Mouse (Mus musculus) right cerebral cortex, postnatal 4 days (tissue): Measurements from ENCODE around the gene Sgf29.

Source experiments
- DNase-seq: peaks from one replicate; pipeline ENCODE4 v3.0.0-alpha.2; 2022

Gene Sgf29

DNA sequence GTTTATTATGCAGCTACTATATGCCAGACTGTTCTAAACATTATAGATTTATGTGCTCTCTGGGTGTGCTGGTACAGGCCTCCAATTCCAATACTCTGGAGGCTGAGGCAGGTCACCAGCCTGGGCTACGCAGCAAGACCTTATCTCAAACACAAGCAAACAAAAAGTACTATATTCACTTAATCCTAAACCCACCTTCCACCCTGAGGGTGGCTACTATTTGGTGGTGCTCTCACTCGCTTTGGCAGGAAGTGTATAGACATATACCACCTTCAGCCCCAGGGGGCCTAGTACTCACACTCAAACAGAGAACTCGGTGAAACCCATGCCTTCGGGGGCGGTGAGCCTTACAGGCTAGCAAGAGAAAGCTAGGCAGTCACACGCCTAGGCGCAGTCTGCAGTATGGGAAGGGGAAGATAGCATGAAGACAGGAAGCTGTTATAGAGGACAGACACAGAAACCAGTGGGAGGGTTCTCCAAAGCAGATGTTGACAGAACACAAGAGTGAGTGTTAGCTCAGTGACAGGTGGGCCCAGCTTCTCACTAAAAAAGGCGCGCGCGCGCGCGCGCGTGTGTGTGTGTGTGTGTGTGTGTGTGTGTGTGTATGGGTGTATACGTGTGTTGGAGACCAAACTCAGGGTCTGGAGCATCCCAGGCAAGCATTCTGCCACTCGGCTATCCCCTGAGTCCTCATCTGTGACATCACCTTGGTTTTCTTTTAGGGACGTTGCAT is 58.5 kb downstream of the Sgf29 start, which contains the start of gene Coro1a:
Gene Coro1a (minus strand): TSS at position 346 of the 733 bp plus-strand sequence.
- no peak for DNase-seq

DNA sequence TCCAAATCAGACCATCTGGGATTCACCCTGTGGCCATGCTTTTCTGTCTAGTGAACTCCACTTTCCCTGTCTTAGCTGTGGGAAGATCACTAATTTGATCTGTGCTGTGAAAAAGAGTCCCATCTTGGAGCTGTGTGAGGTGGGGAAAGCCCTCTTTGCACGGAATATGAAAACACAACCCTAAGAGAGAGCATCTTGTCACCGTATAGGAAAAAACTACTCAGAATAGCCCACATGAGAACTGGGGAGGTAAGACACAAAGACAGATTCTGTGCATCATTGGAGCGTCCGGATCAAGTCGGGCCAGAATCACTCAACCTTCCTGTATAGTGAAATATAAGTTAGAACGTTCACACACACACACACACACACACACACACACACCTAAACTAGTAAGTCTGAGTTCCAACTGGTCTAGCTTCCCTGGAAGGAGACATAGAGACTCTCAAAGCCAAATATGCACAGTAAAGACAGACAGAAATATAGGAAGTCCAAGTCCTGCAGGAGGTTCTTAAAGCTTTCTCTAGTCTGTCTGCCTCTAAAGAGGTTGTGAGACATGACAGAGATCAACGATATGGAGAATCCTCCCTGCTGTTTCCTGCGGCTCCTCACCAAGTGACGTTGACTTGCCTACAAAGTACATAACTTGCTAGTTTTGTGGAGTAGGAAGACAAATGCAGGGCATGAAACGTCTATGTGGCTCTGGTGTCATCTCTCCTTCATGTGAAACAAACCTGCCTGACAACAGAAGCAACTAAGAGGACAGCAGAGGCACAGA is 59.3 kb downstream of the Sgf29 start:
- no peak for DNase-seq

DNA sequence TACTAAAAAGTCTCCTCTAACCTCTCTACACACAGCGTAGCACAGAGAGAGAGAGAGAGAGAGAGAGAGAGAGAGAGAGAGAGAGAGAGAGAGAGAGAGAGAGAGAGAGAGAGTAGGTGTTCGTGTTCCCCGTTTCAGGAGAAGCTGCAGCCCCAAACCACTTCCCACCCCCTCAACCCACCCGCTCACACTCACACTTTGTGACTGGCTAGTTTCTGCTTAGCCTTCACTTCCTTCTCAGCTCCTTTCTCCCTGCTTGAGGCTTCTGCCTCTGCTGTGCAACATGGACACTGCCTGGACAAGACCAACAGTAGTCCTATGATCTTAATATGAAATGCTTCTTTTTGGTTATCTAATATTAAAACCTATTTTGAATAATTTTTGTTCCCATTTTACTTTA is 61.2 kb downstream of the Sgf29 start:
- no peak for DNase-seq

DNA sequence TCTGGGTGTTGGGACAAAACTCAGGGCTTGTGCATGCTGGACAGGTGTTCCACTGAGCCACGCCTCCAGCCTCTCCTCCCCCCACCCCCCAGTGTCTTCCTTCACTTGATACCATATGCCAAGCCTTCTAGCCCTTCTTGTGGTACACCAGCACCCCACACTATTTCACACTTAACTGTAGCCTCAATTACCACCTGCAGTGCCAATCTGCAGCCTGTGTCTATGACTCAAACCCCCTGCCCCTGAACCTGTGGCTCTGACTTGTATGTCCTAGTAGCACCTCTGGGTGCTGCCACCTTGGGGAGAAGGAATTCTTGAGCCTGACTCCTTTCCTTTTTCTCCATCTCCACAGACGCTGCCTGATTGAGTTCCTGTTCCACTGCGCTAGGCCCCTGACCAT is 62.8 kb downstream of the Sgf29 start:
- DNase-seq: no peak

DNA sequence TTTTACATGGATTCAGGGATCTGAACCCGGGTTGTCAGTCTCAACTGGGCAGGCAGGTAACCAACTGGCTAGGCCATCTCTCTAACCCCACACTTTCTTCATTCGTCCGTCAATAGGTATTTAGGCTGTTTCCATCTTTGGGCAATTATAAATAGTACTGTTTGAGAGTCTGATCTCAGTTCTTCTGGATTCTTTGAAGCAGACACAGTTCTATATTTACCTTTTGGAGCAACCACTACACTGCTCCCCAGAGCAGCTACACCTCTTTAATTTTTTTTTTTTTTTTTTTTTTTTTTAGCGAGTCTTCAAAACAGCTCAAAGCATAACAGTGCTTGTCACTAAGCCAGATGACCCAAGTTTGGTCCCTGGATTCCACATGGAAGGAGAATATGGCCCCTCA is 66.6 kb downstream of the Sgf29 start:
- DNase-seq: no peak

DNA sequence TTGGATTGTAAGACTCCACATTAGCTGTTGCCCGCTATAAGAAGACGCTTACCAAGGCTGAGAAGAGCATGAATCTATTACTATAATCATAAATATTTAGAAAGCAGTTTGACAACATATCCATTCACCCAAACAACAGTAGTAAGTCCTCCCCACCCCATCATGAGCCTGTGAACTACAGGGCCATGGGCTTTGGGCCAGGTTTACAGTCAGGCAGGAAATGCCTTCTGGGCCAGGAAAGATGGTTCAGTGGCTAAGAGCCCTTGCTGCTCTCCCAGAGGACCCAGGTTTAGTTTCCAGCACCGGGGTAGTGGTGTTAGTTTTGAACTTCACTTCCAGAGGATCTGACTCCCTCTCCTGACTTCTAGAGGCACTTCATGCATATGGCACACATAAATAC is 68.5 kb downstream of the Sgf29 start:
- no peak for DNase-seq

DNA sequence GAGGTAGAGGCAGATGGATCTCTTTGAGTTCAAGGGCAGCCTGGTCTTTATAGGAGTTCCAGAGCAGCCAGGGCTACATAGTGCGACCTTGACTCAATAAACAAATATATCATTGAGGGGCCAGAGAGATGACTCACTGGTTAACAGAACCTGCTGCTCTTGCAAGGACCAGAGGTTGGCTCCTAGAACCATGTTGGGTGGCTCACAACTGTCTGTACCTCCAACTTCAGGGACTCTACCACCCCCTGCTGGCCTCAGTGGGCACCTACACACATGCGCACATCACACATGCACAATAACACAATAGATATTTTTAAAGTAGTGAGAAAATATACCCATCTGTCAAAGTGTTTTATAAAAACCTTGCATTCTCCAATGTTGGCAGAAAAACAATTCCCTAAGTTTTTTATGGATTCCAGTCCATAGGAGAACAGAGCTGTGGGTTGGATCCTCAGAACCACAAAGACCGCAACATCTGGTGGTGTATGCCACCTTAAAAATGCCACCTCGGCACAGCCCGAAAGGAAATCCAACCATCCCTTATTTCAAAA is 69.8 kb downstream of the Sgf29 start:
- DNase-seq: no peak

DNA sequence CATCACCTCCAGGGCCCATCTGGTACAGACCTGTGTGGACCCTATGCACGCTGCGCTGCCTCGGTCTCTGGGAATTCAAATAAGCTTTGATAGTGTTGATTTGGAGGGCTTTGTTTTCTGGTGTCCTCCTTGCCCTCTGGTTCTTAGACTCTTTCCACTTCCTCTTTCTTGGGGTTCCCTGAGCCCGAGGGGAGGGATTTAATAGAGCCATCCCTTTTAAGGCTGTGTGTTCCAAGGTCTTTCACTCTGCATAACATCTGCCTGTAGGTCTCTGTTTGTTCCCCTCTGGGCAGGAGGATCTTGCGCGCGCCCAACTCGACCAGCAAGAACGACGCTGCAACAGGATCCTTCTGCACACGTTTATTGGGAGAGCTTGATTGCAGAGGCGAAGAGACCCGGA is 72.5 kb downstream of the Sgf29 start:
- DNase-seq: no peak
